Mouse (Mus musculus) cerebellum, postnatal 14 days (tissue): Measurements from ENCODE around the gene Acot7.
"Not testable (repeated sequence)": the region's sequence is repeated elsewhere in the genome, so short reads cannot be mapped to it uniquely, and the experiment has no call there.

Experiments used
- DNase-seq, 2 experiments: peaks; one replicate each; pipeline ENCODE4 v3.0.0; 2021; ENCODE audit warnings: mixed read lengths in 2 of 2

Acot7 gene

DNA sequence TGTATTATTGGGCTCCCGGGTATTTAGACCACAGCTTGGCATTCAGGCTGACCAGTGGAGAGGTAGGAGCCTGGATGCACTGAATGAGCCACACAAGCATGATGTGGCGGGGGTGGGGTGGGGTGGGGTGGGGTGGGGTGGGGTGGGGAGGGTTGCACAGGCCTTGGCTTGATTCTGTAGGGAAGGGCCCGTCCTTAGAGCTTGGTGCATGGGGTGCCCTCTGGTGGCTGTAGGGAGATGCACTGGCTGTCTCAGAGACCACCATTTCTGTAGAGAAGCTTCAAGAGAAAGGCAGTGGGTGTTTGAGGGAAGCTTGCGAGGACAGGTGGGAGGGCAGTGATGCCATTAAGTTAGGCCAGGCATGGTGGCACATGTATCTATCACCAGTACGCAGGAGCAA, 34.6 kb downstream of the Acot7 start:
- DNase-seq, result peak; percentile 76 to 77

DNA sequence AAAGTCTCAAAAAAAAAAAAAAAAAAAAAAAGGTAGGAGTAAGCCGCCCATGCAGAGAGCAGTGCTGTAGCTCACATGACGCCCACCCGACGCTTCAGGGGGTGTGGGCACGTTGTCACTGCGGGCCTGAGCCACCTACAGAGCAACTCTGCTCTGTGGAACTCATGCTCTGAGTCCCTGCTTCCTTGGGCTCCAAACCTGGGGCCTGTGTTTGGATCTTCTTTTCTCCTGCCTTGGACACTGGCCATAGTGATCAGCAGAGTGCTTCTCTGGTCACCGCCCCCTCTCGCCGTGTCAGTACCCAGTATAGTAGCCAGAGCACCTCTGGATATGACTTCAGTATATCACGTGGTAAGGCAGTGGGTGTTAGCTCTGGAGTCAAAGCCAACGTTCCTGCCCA, 35.0 kb downstream of the Acot7 start:
- DNase-seq, result no peak

DNA sequence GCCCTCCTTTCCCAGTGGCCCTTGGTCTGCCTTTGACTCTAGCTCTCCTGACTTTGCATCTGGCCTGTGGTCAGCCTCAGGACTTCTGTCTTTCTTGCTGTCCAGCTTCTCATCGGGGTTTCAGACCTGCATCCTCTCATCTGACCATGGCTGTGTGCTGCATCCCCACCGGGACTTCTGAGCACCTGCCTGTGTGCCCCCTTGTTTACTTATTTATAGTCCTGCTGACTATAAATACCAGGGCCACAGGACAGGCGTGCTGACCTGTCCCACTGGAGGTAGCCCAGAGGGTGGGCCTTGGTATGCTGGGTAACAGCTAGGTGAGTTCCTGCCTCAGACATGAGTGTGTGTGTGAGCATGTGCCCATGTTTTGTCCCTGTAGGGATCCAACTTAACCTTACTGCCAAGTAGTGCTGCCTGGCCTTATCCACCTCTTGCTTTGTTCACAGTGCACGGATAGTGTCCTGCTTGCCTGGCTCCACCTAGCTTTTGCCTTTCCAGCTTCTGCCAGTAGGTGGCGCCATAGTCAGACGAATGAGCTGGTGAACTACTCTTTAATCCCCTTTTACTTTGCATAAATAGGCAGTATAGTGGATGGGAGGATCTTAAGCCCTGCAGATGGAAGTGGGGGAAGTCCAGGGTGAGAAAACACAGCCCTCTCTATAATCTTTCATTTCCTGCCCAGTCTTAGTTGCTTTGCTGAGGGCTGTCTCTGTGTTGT, 36.0 kb downstream of the Acot7 start:
- DNase-seq, result peak; percentile 98 to 99

DNA sequence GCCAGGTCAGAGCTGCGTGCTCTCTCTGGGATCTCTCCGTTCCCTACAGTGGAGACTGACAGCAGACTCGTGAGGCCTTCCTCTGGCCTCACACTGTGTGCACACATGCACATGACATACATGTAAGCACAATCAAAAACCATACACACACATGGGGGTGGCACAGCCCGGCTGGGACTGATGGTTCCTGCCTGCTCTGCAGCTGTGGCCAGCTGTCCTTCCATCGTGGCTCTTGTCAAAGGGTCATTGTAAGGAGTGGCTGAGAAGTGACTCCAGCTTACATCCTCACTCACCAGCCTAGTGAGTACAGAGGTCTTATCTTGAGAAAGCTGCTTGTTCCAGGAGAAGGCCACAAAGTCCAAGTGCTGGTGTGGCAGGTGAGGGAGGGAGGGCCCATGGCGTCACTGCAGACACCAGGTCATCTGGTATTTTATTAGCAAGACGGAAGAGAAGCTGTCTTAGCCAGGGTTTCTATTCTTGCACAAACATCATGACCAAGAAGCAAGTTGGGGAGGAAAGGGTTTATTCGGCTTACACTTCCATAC, 37.0 kb downstream of the Acot7 start:
- DNase-seq, result no peak

DNA sequence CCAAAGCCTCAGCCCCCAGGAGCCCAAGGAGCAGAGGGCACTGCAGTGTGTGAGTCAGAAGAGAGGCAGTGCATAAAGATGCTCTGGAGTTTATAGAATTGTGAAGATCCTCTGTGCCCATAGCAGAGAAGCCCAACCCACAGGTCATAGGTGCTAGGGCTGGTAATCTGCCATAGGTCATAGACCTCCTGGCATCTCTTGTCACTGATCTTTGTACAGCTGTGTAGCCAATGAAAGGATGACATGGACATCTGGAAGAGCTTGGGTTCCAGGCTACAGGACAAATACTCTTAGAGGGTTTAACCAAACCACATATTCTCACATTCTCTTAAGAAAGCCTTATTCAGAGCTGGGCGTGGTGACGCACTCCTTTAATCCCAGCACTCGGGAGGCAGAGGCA, 41.7 kb downstream of the Acot7 start:
- no peak for DNase-seq

DNA sequence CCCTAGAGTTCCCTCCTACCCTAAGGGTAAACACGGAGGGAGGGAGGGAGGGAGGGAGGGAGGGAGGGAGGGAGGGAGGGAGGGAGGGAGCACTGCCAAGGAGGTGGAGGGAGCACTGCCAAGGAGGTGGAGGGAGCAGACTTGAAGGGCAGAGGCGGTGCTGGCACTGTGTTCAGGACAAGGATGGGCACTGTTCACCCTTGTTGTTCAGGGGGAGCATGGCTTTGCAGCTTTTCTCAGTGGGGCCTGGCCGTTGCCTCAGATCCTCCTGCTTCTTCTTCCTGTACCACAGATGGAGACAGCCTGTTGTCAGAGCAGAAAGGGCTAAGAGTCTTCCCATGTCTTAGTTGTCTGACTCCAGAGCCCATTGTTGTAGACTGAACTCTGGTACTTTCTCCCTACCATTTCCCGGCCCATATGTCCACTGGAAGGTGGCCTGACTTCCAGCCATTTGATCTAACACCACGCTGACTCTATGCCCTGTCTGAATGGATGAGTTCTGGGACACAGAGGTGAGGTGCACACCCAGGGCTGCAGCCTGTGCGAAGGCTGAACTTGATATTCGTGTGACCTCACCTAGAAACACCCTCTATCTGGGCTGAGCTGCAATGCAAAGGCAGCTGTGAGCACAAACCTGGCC, 43.0 kb downstream of the Acot7 start:
- peak; percentile 73 to 77 for DNase-seq

DNA sequence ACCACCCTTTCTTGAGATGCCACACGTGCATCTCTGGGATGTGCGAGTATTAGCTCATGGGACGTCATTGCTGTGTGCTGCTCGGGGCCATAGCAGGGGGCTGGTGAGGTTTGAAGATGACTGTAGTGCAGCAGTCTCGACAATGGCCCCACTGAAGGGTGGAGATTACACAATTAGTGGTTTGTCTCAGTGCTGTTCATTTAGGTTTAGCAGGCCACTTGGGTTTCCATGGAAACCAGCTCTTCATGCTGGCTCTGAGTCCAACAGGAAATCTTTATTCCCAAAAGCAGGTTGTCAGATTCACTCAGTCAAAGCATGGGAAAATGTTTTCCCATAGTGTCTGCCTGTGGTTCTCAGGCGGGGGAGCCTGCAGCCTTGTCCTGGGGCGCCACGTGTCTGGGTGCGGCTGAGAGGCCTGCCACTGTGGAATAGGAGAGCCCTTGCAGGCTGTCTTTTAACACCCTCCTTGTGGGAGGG, 43.5 kb downstream of the Acot7 start:
- DNase-seq, result no peak

DNA sequence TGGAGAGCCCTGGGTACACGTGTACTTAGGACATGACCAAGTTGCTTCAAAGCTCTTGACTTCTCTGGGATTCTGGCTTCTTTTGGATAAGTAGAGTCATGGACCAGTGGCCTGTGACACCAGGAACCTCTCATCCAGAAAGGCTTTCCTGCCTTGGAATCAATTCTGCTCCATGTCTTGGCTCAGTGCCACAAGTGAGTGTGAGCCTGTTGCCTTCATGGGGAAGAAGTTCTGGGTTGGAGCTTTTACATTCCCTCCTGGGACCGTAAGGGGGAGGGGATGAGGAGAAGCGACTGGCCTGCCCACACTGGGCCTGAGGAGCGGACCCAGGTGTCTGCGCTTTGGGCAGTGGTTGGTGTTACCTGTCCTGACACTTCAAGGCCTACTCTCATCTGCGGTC, 44.2 kb downstream of the Acot7 start:
- DNase-seq, result peak; percentile 53 to 57

DNA sequence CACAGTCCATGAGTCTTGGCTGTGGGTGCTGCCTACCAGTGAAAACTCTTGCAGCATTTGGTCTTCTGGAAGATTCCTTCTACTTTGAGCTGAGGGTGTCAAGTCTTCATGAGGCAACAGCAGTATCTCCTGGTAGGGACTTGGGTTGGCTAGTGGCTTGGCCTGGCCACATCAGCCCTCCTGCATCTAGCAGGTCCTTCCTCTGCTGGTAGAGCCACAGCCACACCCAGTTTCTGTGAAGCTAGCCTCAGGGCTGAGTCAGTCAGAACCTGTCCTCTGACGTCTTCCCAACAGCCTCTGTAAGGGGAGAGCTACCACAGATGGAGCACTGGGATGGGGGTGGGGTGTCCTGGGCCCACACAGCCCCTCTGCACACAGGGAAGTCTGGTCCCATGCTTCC, 44.6 kb downstream of the Acot7 start:
- no peak for DNase-seq

DNA sequence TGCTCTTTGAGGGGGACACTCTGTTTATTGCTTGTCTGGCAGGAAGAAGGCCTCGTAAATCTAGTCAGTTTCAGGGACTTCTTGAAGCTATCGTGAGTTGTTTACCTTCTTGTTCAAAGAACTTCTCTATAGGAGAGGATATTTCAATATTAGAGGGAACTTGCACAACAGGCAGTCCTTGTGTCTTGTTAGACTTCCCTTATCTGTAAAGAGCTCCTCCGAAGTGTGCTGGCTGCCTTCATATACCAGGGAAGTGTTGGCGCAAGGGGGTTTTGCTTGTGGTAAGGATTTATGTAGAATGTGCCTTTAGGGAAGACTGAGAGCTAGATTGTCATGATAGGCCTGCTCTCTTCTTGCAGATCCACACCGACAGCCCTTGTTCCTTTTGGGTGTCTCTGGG, 46.2 kb downstream of the Acot7 start:
- no peak for DNase-seq

DNA sequence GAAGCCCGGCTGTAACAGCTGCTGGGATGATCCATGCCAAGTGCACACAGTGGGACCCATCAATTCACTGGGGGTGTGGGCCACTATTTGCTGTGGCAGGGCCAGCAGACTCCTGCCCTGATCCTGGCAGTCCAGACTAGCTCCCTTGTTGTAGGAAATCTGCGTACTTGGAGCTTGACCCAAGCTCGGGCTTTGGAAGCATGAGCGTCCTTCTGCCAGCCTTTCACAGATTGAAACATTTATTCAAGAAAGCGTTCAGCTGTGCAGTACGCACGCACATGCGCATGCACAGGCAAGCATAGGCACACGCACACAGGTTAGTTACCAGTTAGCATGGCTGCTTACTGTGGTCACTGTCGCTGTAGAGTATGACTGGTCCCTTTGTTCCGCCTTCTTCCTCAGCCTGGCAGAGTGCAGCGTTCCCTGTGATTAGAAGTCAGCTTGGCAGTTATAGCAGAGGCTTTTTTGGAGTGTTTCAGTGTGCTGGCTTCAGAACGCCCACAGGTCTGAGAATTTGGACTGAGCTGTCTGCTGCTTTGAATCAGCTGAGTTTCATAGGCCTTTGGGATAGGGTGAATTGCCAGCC, 49.1 kb downstream of the Acot7 start:
- DNase-seq, result peak; percentile 65 to 67

DNA sequence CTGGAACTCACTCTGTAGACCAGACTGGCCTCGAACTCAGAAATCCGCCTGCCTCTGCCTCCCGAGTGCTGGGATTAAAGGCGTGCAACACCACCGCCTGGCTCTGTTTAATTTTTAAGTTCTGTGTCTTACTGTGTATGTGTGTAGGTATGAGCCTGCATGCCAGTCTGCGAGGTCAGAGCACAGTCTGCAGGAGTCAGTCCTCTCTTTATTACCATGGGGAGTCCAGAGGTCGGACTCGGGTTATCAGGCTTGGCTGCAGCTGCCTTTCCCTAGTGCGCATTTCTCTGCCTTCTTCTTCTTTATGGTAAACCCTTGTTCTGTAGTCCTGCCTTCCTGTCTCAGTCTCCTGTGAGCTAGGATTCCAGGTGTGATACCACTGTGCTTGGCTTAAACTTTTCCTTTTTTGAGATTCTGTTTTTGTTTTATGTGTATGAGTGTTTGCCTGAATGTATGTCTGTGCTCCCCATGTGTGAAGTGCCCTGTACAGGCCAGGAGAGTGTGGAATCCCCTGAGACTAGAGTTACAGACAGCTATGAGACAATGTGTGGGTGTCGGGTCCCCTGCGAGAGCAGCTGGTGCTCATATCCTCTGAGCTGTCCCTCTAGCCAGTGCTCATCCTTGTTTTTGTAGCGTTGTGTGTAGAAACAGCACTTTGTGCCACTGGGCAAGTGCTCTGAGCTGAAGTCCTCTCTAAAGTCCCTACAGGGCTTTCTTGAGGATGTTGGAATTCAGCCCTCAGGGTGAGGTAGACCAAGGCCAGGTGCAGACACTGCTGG, 50.0 kb downstream of the Acot7 start:
- no peak for DNase-seq

DNA sequence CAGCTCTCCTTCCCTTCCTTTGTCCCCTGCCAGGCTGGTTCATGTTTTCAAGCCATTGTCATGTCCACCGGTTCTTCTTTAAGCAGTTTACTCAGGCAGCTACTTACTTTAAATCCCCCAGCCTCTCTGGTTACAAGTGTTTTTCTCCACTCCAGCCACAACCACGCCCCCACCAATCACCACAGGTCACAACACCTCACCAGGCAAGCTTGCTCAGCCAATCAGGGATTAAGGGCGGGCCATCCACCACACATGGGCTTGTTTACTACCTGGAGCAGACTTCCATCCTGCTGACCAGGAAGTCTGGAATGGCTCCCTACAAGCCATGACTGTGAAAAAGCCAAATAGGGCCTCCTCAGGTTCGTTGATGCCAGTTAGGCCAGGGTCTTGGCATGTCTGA, 52.4 kb downstream of the Acot7 start:
- not testable (repeated sequence) for DNase-seq

DNA sequence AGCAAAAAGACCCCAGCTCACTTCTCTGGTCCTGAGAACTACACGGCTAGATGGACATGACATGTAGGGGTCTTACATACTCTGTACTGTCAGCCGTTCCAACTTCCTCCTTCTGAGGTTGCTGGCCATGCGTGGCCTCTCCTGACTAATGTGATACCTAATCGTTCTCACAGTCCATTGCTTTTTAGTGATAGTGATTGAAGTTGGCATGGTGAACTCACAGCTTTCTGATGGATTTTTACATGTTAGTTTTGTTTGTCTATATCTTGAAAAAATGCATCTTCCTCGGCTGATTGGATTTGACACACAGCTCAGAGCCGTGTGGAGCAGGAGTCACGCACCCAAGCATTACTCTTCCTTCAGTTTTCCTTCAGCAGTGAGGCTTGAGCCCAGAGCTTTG, 53.4 kb downstream of the Acot7 start:
- no peak for DNase-seq

DNA sequence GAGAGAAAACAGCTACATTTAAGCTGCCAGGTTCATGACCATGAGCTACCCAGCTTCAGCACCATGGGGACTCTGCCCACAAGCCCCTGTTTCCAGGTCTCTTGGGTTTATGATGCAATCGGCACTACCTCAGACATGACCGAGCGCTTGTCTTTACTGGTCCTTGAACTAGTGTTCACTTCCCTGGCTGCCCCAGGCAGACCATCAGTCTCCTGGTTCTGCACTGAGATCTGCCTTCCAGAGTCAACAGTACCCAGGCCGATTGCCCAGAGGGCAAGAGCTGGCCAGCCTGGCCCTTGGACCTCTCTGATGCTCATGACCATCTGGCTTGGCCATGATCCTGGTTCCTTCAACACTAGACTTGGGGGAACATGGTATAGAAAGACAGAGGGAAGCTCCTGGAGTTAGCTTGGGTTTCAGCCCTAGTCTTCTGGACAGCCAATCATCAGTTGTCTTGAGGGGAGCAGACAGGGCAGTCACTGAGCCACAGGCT, 54.5 kb downstream of the Acot7 start:
- DNase-seq, result no peak

DNA sequence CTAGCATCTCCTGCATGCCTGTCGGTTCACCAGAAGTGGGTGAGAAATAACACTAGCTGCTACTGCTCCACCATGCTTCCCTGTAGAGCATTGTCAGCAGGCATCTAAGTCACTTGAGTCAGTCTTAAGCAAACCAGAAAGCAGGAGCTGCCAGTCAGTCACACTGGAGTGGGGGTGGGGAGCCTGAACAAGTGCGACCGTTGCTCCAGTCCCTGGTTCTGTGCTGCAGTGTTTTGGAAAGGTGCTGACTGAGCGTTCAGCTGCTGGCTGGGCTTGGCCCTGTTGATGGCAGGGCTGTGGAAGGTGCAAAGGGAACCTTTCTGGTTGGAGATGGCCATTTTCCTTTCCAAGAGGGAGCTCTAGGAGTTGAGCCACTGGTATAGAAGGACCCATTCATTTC, 62.0 kb downstream of the Acot7 start:
- no peak for DNase-seq

DNA sequence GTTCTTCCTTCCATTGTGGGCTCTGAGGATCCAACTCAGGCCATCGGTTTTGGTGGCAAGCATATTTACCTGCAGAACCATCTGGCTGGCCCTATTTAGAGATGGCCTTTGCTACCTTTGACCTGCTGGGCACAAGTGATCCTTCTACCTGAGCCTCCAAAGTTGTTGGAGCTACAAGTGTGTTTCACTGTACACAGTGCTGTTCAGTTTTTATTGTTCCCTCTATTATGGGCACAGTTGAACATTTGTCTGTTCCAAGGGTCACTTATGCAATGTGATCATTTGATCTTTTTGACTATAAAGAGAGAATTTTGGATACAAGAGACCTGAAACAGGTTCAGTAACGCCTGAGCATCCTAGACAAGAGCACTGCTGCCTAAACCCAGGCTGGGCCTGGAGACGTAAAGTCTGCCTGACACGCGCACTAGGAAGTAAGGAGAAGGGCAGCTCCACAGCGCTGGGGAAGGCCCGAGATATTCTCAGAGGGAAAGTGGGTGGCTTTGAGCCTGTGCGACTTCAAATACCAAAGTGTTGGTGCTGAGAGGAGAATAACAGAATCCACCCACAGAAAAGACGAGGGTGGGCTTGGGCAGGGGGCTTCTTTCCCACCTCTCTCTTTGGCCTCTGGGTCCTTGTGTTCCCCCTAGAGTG, 65.4 kb downstream of the Acot7 start:
- DNase-seq, result no peak

DNA sequence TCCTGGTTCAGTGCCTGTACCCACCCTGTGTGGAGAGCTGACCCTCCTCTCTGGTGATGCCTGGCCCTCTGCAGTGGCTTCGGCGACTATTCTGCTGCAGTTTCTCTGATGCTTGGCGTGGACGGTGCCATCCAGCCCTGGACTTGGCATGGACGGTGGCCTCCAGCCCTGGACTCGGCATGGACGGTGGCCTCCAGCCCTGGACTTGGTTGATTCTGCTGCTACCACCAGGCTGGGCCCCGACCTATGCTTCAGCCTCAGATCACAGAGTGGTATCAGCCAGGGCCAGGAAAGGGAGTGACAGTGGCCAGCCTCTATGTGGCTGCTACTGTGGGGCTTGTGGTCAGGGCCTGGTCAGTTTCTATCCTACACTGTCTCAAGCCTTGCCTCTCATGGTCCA, 66.0 kb downstream of the Acot7 start:
- peak; percentile 78 to 82 for DNase-seq

DNA sequence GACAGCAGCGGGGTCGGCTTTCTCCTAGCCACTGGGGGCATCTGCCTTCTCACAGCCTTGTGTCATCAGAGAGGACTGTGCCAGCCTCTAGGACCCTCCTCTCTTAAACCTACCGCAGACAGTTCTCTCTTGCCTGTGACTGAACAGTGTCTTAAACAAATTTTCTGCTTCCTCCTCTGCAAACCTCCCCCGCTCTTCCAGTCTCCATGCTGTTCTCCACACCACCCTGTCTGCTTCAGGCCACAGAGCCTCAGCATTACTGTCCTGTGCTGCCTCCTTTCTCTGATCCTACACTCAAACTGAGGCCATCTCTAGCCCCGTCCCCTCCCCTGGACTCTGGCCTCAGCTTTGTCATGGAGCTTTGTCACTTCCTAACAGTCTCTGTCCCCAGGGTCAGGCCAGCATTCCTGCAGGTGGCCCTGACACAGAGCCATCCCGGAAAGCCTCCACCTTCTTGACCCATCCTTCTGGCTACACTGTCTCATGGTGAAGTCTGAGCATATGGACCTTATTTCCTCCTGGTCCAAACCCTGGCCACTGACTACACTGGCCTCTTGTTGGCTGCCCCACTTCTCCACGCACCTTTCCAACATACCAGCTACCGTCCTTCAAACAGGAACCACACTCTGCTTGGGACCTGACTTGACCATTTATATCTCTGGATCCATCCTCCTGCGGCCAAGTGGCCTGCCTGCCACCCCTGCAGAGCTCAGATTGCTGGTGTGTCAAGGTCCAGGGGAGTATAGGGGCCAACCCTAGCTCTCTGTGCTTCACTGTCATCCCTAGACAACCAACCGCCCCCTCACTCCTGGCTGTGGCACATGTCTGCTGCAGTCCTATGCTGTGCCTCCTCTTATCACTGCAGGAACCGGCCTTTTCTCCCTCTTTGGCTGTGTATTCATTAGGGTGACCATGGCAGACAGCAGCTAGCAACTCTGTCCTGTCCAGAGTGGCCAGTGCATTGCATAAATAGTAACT, 66.9 kb downstream of the Acot7 start:
- DNase-seq, result no peak

DNA sequence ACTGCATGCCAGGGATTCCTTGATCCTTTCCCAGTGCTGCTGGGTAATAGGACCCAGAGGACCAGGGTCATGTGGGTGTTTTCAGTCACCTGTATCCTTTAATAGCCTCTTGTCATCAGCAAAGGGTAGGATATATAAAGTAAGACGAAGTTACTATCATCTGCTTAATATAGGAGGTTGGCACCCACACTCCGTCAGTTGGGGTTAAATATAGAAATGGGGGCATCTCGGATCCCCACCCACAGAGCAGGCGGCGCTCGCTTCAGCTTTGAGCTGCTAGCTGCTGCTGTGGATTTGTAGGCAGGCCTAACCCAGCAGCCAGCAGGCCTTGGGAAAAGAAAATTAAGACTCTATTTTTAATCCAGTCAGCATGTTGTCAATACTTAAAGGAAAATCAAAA, 68.1 kb downstream of the Acot7 start:
- DNase-seq, result no peak

DNA sequence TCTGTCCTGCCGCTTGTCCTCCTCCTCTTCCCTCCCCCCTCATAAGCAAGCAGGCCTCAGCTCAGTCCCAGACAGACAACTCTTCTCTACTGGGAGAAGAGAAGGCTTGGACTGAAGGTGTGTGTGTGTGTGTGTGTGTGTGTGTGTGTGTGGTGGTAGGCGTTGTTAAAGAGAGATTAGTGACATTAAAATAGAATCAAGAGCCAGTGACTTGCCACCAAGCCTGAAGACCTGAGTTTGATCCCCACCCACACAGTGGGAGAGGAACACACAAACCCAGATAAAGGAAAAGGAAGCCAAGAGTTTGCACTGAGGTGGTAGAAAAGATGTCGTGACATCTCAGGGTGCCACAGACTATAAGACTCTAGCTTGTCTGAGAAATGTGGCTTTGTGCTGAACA, 69.3 kb downstream of the Acot7 start:
- DNase-seq, result no peak
